ENCODE assay signal across 8 mouse cellular contexts in genomic region chr7:137410337-137411197, GRCm38 (mm10). TPM values are rescaled to one million over a fixed set of nuclear protein-coding genes. Genes with fewer than 3 reads are reported as not detected.
DNase-seq lines count a peak whose midpoint lies in the region; ATAC-seq and TF ChIP-seq lines count a peak whose summit lies in the region.

Gene 9430038I01Rik, minus strand, starts transcription at chr7:137410762.

- H3K4me3 ChIP-seq in E14TG2a.4 (replicated peaks; ENCODE audit: low read length), result peak within 1 kb of the TSS; percentile 93
- H3K4me3 ChIP-seq in forebrain, embryonic 12.5 days (replicated peaks), result peak within 1 kb of the TSS; percentile 85
- peak within 1 kb of the TSS; percentile 81 for H3K4me3 ChIP-seq in heart, postnatal 0 days (ENCODE audit: low read depth, low read length)
- H3K4me3 ChIP-seq in liver, embryonic 16.5 days (ENCODE audit: low read depth, low read length), result peak within 1 kb of the TSS; percentile 82
- H3K4me3 ChIP-seq in neural tube, embryonic 13.5 days, result peak within 1 kb of the TSS; percentile 73
- H3K4me3 ChIP-seq in testis, adult 2 months (ENCODE audit: control insufficient read depth, low read depth, low read length), result peak within 1 kb of the TSS; percentile 98

- peaks cover 8% of the 10 kb centered on the region for H3K36me3 ChIP-seq in E14TG2a.4 (ENCODE audit: insufficient read depth, low read length)
- no peaks in the 10 kb centered on the region for H3K36me3 ChIP-seq in forebrain, embryonic 12.5 days (replicated peaks)
- no peaks in the 10 kb centered on the region for H3K36me3 ChIP-seq in heart, postnatal 0 days (replicated peaks; ENCODE audit: control insufficient read depth, insufficient read depth, low read length)
- H3K36me3 ChIP-seq in liver, embryonic 16.5 days (ENCODE audit: control insufficient read depth, insufficient read depth), result no peaks in the 10 kb centered on the region
- no peaks in the 10 kb centered on the region for H3K36me3 ChIP-seq in neural tube, embryonic 13.5 days
- no peaks in the 10 kb centered on the region for H3K36me3 ChIP-seq in testis, adult 2 months (ENCODE audit: control insufficient read depth, insufficient read depth, low read length)

- H3K27me3 ChIP-seq in E14TG2a.4 (ENCODE audit: insufficient read depth, low read length), result no peaks in the 10 kb centered on the region
- no peaks in the 10 kb centered on the region for H3K27me3 ChIP-seq in forebrain, embryonic 12.5 days
- no peaks in the 10 kb centered on the region for H3K27me3 ChIP-seq in heart, postnatal 0 days (ENCODE audit: control insufficient read depth, insufficient read depth, low read length)
- no peaks in the 10 kb centered on the region for H3K27me3 ChIP-seq in liver, embryonic 16.5 days (ENCODE audit: control insufficient read depth, insufficient read depth, low read depth, low read length)
- no peaks in the 10 kb centered on the region for H3K27me3 ChIP-seq in neural tube, embryonic 13.5 days
- H3K27me3 ChIP-seq in testis, adult 2 months (ENCODE audit: control insufficient read depth, insufficient read depth, low read length), result no peaks in the 10 kb centered on the region

- H3K4me1 ChIP-seq in E14TG2a.4 (replicated peaks; ENCODE audit: low read depth, low read length), result peaks cover 39% of the 10 kb centered on the region
- peaks cover 5% of the 10 kb centered on the region for H3K4me1 ChIP-seq in forebrain, embryonic 12.5 days
- H3K4me1 ChIP-seq in heart, postnatal 0 days (ENCODE audit: control insufficient read depth, insufficient read depth), result peaks cover 4% of the 10 kb centered on the region; the same call in 1 of the 2 replicates
- peaks cover 6% of the 10 kb centered on the region for H3K4me1 ChIP-seq in liver, embryonic 16.5 days (ENCODE audit: control insufficient read depth, low read depth, low read length)
- peaks cover 15% of the 10 kb centered on the region for H3K4me1 ChIP-seq in neural tube, embryonic 13.5 days (replicated peaks)
- peaks cover 8% of the 10 kb centered on the region for H3K4me1 ChIP-seq in testis, adult 2 months (ENCODE audit: control insufficient read depth, insufficient read depth, low read length)

- no peak for TF ChIP-seq EP300 in heart, postnatal 0 days (IDR thresholded peaks at IDR 0.05; ENCODE audit: low read depth)

- under 1% methylated on average over 63 of the region's 63 CpGs for WGBS in forebrain, embryonic 12.5 days
- WGBS in heart, postnatal 0 days, result 1% methylated on average over 63 of the region's 63 CpGs
- WGBS in liver, embryonic 16.5 days (ENCODE audit: insufficient replicate concordance), result under 1% methylated on average over 63 of the region's 63 CpGs
- WGBS in neural tube, embryonic 13.5 days, result under 1% methylated on average over 63 of the region's 63 CpGs

- ATAC-seq in forebrain, embryonic 12.5 days (ENCODE audit: low FRiP score), result peak; percentile 100
- ATAC-seq in heart, postnatal 0 days (ENCODE audit: insufficient read depth, low read depth), result peak; percentile 99
- peak; percentile 95 for ATAC-seq in liver, embryonic 16.5 days (ENCODE audit: low read depth)
- peak; percentile 100 for ATAC-seq in neural tube, embryonic 13.5 days (ENCODE audit: low read depth)

- H3K27ac ChIP-seq in forebrain, embryonic 12.5 days, result peak within 1 kb of the TSS; percentile 84
- H3K27ac ChIP-seq in heart, postnatal 0 days (ENCODE audit: low read depth), result peak within 1 kb of the TSS; percentile 93
- H3K27ac ChIP-seq in liver, embryonic 16.5 days (ENCODE audit: low read length), result peak within 1 kb of the TSS; percentile 85
- H3K27ac ChIP-seq in neural tube, embryonic 13.5 days (replicated peaks), result peak within 1 kb of the TSS; percentile 89
- peak within 1 kb of the TSS; percentile 97 for H3K27ac ChIP-seq in testis, adult 2 months (ENCODE audit: control insufficient read depth, insufficient read depth, low read depth, low read length)

- TF ChIP-seq POLR2A in testis, adult 2 months (IDR thresholded peaks at IDR 0.05; ENCODE audit: control insufficient read depth, low read depth, low read length), result peak; percentile 11

- peak within 1 kb of the TSS; percentile 68 for H3K9ac ChIP-seq in forebrain, embryonic 12.5 days
- peak within 1 kb of the TSS; percentile 55 for H3K9ac ChIP-seq in heart, postnatal 0 days (replicated peaks; ENCODE audit: low read depth, low read length)
- peak within 1 kb of the TSS; percentile 74 for H3K9ac ChIP-seq in liver, embryonic 16.5 days (ENCODE audit: low read depth, low read length)
- peak within 1 kb of the TSS; percentile 74 for H3K9ac ChIP-seq in neural tube, embryonic 13.5 days

- H3K9me3 ChIP-seq in E14TG2a.4 (ENCODE audit: low read length), result peaks cover 19% of the 10 kb centered on the region
- no peaks in the 10 kb centered on the region for H3K9me3 ChIP-seq in forebrain, embryonic 12.5 days
- no peaks in the 10 kb centered on the region for H3K9me3 ChIP-seq in heart, postnatal 0 days (replicated peaks; ENCODE audit: control insufficient read depth, low read length)
- H3K9me3 ChIP-seq in liver, embryonic 16.5 days (replicated peaks; ENCODE audit: control insufficient read depth, low read length), result no peaks in the 10 kb centered on the region
- H3K9me3 ChIP-seq in neural tube, embryonic 13.5 days, result no peaks in the 10 kb centered on the region

- H3K4me2 ChIP-seq in forebrain, embryonic 12.5 days, result peak within 1 kb of the TSS; percentile 62
- H3K4me2 ChIP-seq in heart, postnatal 0 days (ENCODE audit: low read depth, low read length), result peak within 1 kb of the TSS; percentile 67
- H3K4me2 ChIP-seq in liver, embryonic 16.5 days (ENCODE audit: low read depth, low read length), result peak within 1 kb of the TSS; percentile 71
- peak within 1 kb of the TSS; percentile 59 for H3K4me2 ChIP-seq in neural tube, embryonic 13.5 days

- DNase-seq in c-Kit-positive CD71-positive TER-119-positive erythroid progenitor cells, embryonic 14.5 days (ENCODE audit: low spot score), result peak; percentile 94
- peak; percentile 95 for DNase-seq in heart, postnatal 0 days (ENCODE audit: low spot score)
- peak; percentile 99 to 100 for DNase-seq in kidney, postnatal 4 days

- no peak for TF ChIP-seq CTCF in E14TG2a.4 (conservative IDR thresholded peaks at IDR 0.05; ENCODE audit: low read length)
- TF ChIP-seq CTCF in heart, postnatal 0 days (IDR thresholded peaks at IDR 0.05; ENCODE audit: low read depth), result no peak
- no peak for TF ChIP-seq CTCF in testis, adult 2 months (IDR thresholded peaks at IDR 0.05; ENCODE audit: control insufficient read depth, insufficient read depth, insufficient replicate concordance, low read depth, low read length)

RNA-seq across cellular contexts. Expression of gene 9430038I01Rik, which starts in this region (rescaled TPM):
- polyA plus RNA-seq in forebrain, embryonic 12.5 days (2016; fragmentation: Nextera tagmentation; extraction: Ambion mirVana), result 13.8 and 16.0 TPM in 2 replicates
- total RNA-seq in heart, postnatal 0 days (2014; rRNA removed; ENCODE audit: low replicate concordance), result 9.9 and 11.8 TPM in 2 replicates
- polyA plus RNA-seq in heart, postnatal 0 days (2015; fragmentation: Nextera tagmentation; extraction: Ambion mirVana), result 15.0 and 16.7 TPM in 2 replicates
- polyA plus RNA-seq in liver, embryonic 16.5 days (2015; fragmentation: Nextera tagmentation; extraction: Ambion mirVana), result 5.8 and 5.9 TPM in 2 replicates
- 14.7 and 15.7 TPM in 2 replicates for polyA plus RNA-seq in neural tube, embryonic 13.5 days (2015; fragmentation: Nextera tagmentation; extraction: Ambion mirVana)
- polyA plus RNA-seq in testis, adult 2 months (2012; rRNA removed), result 1.6 and 2.6 TPM in 2 replicates

Comparison
In these comparisons a context has a peak if more than half of its experiments do, and no peak if none do; other contexts are left out.
1. Peak in every context shown above with its lines: DNase-seq, ATAC-seq, H3K4me3 ChIP-seq and H3K27ac ChIP-seq.